Mouse (Mus musculus): ENCODE measurements around the gene Tifa. TPM values are rescaled to one million over a fixed set of nuclear protein-coding genes. Genes with fewer than 3 reads are reported as not detected.

Gene Tifa
- polyA plus RNA-seq, 1 experiment from 2014 or later = 7.4 TPM

- H3K36me3 ChIP-seq (ENCODE audit: control insufficient read depth, insufficient read depth, low read length) = no peaks in the 10 kb centered on the region
- no peak for ATAC-seq (ENCODE audit: insufficient read depth, low FRiP score)
- H3K9ac ChIP-seq (ENCODE audit: low read length) = no peak overlapping the region
- 65% methylated on average over 4 of the region's 4 CpGs for WGBS
- no peaks in the 10 kb centered on the region for H3K27me3 ChIP-seq (ENCODE audit: control insufficient read depth, insufficient read depth, low read length)
- H3K4me2 ChIP-seq (ENCODE audit: low read depth, low read length) = no peak overlapping the region
- peaks cover 17% of the 10 kb centered on the region for H3K4me1 ChIP-seq (ENCODE audit: control insufficient read depth, insufficient read depth, low read length)
- H3K27ac ChIP-seq (ENCODE audit: low read length) = peak overlapping the region; percentile 64
- H3K4me3 ChIP-seq (replicated peaks; ENCODE audit: low read length) = no peak overlapping the region
- H3K9me3 ChIP-seq (replicated peaks; ENCODE audit: control insufficient read depth, low read length) = no peaks in the 10 kb centered on the region
Observed at GRCm38 (mm10) chr3:127862479-127862878, 72.9 kb downstream of the Tifa start.

- WGBS = 44% methylated on average over 3 of the region's 3 CpGs
- no peak overlapping the region for H3K4me3 ChIP-seq (replicated peaks; ENCODE audit: low read length)
- H3K4me2 ChIP-seq (ENCODE audit: low read depth, low read length) = no peak overlapping the region
- H3K36me3 ChIP-seq (ENCODE audit: control insufficient read depth, insufficient read depth, low read length) = no peaks in the 10 kb centered on the region
- peak overlapping the region; percentile 81 for H3K27ac ChIP-seq (ENCODE audit: low read length)
- H3K9ac ChIP-seq (ENCODE audit: low read length) = no peak overlapping the region
- H3K27me3 ChIP-seq (ENCODE audit: control insufficient read depth, insufficient read depth, low read length) = no peaks in the 10 kb centered on the region
- peaks cover 17% of the 10 kb centered on the region for H3K4me1 ChIP-seq (ENCODE audit: control insufficient read depth, insufficient read depth, low read length)
- ATAC-seq (ENCODE audit: insufficient read depth, low FRiP score) = no peak
- H3K9me3 ChIP-seq (replicated peaks; ENCODE audit: control insufficient read depth, low read length) = no peaks in the 10 kb centered on the region
Observed at GRCm38 (mm10) chr3:127863571-127863970, 74.0 kb downstream of the Tifa start.

DNA sequence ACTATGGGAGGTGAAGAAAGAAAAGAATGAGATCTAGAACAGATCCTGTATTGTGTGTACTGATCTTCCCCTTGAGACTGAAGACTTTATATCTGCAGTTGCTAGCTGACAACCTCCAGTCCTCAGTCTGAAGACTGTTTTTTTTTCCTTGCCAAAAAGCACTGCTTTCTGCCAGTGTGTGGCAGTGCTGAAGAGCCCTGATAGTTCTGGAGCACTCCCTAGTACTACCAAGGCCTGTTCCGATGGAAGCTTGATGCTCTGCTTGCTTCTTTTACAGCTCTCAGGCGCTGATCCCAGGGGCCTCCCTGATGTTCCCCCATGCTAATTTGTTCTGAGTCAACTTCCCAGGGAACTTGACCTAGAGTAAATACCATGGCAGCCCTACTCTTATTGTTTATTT, 74.6 kb downstream of the Tifa start:
- 24% methylated on average over 2 of the region's 2 CpGs for WGBS
- H3K4me3 ChIP-seq (replicated peaks; ENCODE audit: low read length) = no peak overlapping the region
- no peak for ATAC-seq (ENCODE audit: insufficient read depth, low FRiP score)

DNA sequence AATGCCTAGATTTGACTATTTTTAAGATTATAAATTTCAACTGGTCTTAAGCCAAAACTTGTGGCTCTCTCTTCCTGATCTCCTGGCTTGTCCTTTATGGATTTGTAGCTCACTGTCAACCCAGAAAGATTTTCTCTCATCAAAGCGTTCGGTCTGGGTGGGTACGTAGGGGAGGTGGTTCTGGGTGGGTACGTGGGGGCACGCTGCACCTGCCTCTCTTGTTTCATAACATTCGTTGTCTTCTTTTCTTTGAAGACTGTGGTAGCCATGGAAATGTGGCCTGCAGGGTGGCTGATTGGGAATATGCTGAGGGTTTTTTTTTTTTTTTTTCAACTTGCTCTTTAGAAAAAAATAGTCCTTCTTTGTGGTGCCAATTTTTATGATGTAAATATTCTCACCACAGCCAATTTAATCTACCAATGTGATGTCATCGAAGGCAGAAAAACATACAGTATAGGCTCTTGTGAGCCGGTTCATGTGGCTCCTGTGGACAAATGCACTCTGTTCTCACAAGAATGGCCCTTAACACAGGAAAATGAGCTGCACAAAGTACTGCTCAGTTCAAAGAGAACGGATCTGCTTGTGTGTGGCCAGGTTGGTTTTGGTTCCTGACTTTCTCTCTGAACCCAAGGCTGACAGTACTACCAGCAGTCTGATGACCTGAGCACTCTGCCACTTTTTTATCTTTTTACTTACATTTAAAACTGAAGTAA, 78.6 kb downstream of the Tifa start:
- H3K4me3 ChIP-seq (replicated peaks; ENCODE audit: low read length) = no peak overlapping the region
- H3K9me3 ChIP-seq (replicated peaks; ENCODE audit: control insufficient read depth, low read length) = no peaks in the 10 kb centered on the region
- H3K4me1 ChIP-seq (ENCODE audit: control insufficient read depth, insufficient read depth, low read length) = peaks cover 19% of the 10 kb centered on the region
- WGBS = 80% methylated on average over 9 of the region's 9 CpGs
- no peak overlapping the region for H3K27ac ChIP-seq (ENCODE audit: low read length)
- no peaks in the 10 kb centered on the region for H3K36me3 ChIP-seq (ENCODE audit: control insufficient read depth, insufficient read depth, low read length)
- H3K9ac ChIP-seq (ENCODE audit: low read length) = no peak overlapping the region
- no peaks in the 10 kb centered on the region for H3K27me3 ChIP-seq (ENCODE audit: control insufficient read depth, insufficient read depth, low read length)
- no peak for ATAC-seq (ENCODE audit: insufficient read depth, low FRiP score)
- H3K4me2 ChIP-seq (ENCODE audit: low read depth, low read length) = no peak overlapping the region

More for the DNA sequence above, 74.6 kb downstream of the Tifa start:
- Histone ChIP-seq H3K9me3 (replicated peaks; ENCODE audit: control insufficient read depth, low read length) (no peaks in the 10 kb centered on the region), H3K4me1 (ENCODE audit: control insufficient read depth, insufficient read depth, low read length) (peaks cover 17% of the 10 kb centered on the region), H3K9ac (ENCODE audit: low read length) (no peak overlapping the region), H3K27ac (ENCODE audit: low read length) (peak overlapping the region; percentile 81), H3K4me2 (ENCODE audit: low read depth, low read length) (no peak overlapping the region), H3K36me3 (ENCODE audit: control insufficient read depth, insufficient read depth, low read length) (no peaks in the 10 kb centered on the region), H3K27me3 (ENCODE audit: control insufficient read depth, insufficient read depth, low read length) (no peaks in the 10 kb centered on the region)

DNA sequence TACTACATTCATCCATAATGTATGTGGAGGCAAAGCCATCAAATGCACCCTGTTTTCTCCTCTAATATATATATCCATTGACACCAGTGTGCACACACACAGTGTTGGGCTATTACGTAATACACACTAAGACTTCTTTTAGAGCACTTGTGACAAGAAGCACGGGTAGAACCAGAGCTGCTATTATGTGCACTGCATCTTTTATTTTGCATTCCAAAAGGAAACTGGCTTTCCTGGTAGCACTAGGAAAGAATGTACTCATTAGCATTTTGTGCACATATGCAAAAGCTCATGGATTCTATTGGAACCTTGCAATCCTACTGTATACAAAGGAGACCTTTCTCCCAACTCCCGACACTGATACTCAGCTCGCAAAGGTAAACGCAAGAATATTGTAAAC, 79.3 kb downstream of the Tifa start:
- WGBS = 60% methylated on average over 5 of the region's 5 CpGs
- no peak overlapping the region for H3K27ac ChIP-seq (ENCODE audit: low read length)
- H3K27me3 ChIP-seq (ENCODE audit: control insufficient read depth, insufficient read depth, low read length) = no peaks in the 10 kb centered on the region
- H3K4me3 ChIP-seq (replicated peaks; ENCODE audit: low read length) = no peak overlapping the region
- no peaks in the 10 kb centered on the region for H3K9me3 ChIP-seq (replicated peaks; ENCODE audit: control insufficient read depth, low read length)
- no peaks in the 10 kb centered on the region for H3K36me3 ChIP-seq (ENCODE audit: control insufficient read depth, insufficient read depth, low read length)
- H3K4me2 ChIP-seq (ENCODE audit: low read depth, low read length) = no peak overlapping the region
- H3K9ac ChIP-seq (ENCODE audit: low read length) = no peak overlapping the region
- H3K4me1 ChIP-seq (ENCODE audit: control insufficient read depth, insufficient read depth, low read length) = peaks cover 19% of the 10 kb centered on the region
- no peak for ATAC-seq (ENCODE audit: insufficient read depth, low FRiP score)

- Histone ChIP-seq H3K27ac (ENCODE audit: low read length) (peak overlapping the region; percentile 42; the same call in 1 of the 2 replicates), H3K9me3 (replicated peaks; ENCODE audit: control insufficient read depth, low read length) (no peaks in the 10 kb centered on the region), H3K36me3 (ENCODE audit: control insufficient read depth, insufficient read depth, low read length) (no peaks in the 10 kb centered on the region), H3K4me2 (ENCODE audit: low read depth, low read length) (no peak overlapping the region), H3K27me3 (ENCODE audit: control insufficient read depth, insufficient read depth, low read length) (no peaks in the 10 kb centered on the region), H3K4me3 (replicated peaks; ENCODE audit: low read length) (no peak overlapping the region), H3K4me1 (ENCODE audit: control insufficient read depth, insufficient read depth, low read length) (peaks cover 13% of the 10 kb centered on the region), H3K9ac (ENCODE audit: low read length) (no peak overlapping the region)
- no peak for ATAC-seq (ENCODE audit: insufficient read depth, low FRiP score)
- WGBS = 70% methylated on average over 9 of the region's 9 CpGs
Observed at GRCm38 (mm10) chr3:127871575-127871974, 82.0 kb downstream of the Tifa start.

DNA sequence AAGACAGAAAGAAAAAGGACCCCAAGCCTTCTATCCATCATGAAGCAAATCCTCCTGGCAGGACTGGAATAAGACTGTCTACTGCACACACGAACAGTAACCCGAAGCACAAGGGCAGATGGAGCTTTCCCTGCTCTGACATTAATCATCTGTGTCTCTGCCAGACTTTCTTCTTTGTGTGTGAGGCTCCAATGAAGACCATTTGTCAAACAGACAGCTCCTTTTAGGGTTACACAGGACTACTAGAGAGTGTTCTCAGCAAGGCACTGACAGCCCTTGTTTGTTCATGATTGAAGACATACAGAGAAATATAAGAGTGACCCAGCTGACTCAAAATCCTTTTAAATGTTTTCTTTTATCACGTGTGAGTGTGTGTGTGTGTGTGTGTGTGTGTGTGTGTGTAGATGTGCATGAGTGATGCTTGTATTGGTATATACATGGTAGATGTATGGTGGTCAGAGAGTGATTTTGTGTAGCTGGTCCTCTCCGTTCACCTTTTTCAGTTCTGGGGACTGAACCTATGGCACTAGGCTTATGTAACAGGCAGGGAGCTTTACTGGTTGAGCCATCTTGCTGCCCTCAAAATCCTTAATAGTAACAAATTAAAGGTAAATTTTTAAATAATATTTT, 84.8 kb downstream of the Tifa start:
- Histone ChIP-seq H3K27ac (ENCODE audit: low read length) (peak overlapping the region; percentile 27; the same call in 1 of the 2 replicates), H3K4me3 (replicated peaks; ENCODE audit: low read length) (no peak overlapping the region), H3K36me3 (ENCODE audit: control insufficient read depth, insufficient read depth, low read length) (no peaks in the 10 kb centered on the region), H3K27me3 (ENCODE audit: control insufficient read depth, insufficient read depth, low read length) (no peaks in the 10 kb centered on the region), H3K4me2 (ENCODE audit: low read depth, low read length) (no peak overlapping the region), H3K4me1 (ENCODE audit: control insufficient read depth, insufficient read depth, low read length) (peaks cover 10% of the 10 kb centered on the region), H3K9me3 (replicated peaks; ENCODE audit: control insufficient read depth, low read length) (no peaks in the 10 kb centered on the region), H3K9ac (ENCODE audit: low read length) (no peak overlapping the region)
- 26% methylated on average over 4 of the region's 4 CpGs for WGBS
- ATAC-seq (ENCODE audit: insufficient read depth, low FRiP score) = peak; percentile 74; the same call in 1 of the 2 replicates

GRCm38 (mm10) chr3:127875059-127875458, 85.5 kb downstream of the Tifa start:
- no peaks in the 10 kb centered on the region for H3K9me3 ChIP-seq (replicated peaks; ENCODE audit: control insufficient read depth, low read length)
- whole genome bisulfite sequencing = 63% methylated on average over 7 of the region's 7 CpGs
- no peaks in the 10 kb centered on the region for H3K36me3 ChIP-seq (ENCODE audit: control insufficient read depth, insufficient read depth, low read length)
- H3K9ac ChIP-seq (ENCODE audit: low read length) = no peak overlapping the region
- H3K27me3 ChIP-seq (ENCODE audit: control insufficient read depth, insufficient read depth, low read length) = no peaks in the 10 kb centered on the region
- H3K4me2 ChIP-seq (ENCODE audit: low read depth, low read length) = no peak overlapping the region
- H3K4me1 ChIP-seq (ENCODE audit: control insufficient read depth, insufficient read depth, low read length) = peaks cover 10% of the 10 kb centered on the region
- no peak overlapping the region; the same call in 1 of the 2 replicates for H3K27ac ChIP-seq (ENCODE audit: low read length)
- ATAC-seq (ENCODE audit: insufficient read depth, low FRiP score) = no peak
- no peak overlapping the region for H3K4me3 ChIP-seq (replicated peaks; ENCODE audit: low read length)

GRCm38 (mm10) chr3:127875509-127875908, 85.9 kb downstream of the Tifa start:
- no peak for ATAC-seq (ENCODE audit: insufficient read depth, low FRiP score)
- 82% methylated on average over 2 of the region's 2 CpGs for WGBS

More at GRCm38 (mm10) chr3:127875509-127875908, 85.9 kb downstream of the Tifa start:
- peaks cover 10% of the 10 kb centered on the region for H3K4me1 ChIP-seq (ENCODE audit: control insufficient read depth, insufficient read depth, low read length)
- H3K27me3 ChIP-seq (ENCODE audit: control insufficient read depth, insufficient read depth, low read length) = no peaks in the 10 kb centered on the region
- no peaks in the 10 kb centered on the region for H3K36me3 ChIP-seq (ENCODE audit: control insufficient read depth, insufficient read depth, low read length)
- H3K27ac ChIP-seq (ENCODE audit: low read length) = no peak overlapping the region
- no peak overlapping the region for H3K9ac ChIP-seq (ENCODE audit: low read length)
- H3K4me3 ChIP-seq (replicated peaks; ENCODE audit: low read length) = no peak overlapping the region
- H3K4me2 ChIP-seq (ENCODE audit: low read depth, low read length) = no peak overlapping the region
- H3K9me3 ChIP-seq (replicated peaks; ENCODE audit: control insufficient read depth, low read length) = no peaks in the 10 kb centered on the region

Data from stomach, embryonic 16.5 days (tissue).